Mouse (Mus musculus) left cerebral cortex, postnatal 10 days (tissue): ENCODE measurements around the gene Sgip1. TPM values are rescaled to one million over a fixed set of nuclear protein-coding genes. Genes with fewer than 3 reads are reported as not detected.

Source experiments
- DNase-seq, 2 experiments: peaks; one replicate each; pipeline ENCODE4 v3.0.0; 2021 to 2022; ENCODE audit warnings: low spot score in 2 of 2, mixed read lengths in 1 of 2; ENCODE audit errors: extremely low spot score in 1 of 2
- intact Hi-C: fragments of 180-260 bp; cut with DNase I; formaldehyde crosslinking; loops from one replicate; pipeline ENCODE4 v1.15.1; 2025
- total RNA-seq, 2 experiments: library from RNA; stranded (reverse); gene quantifications; 2 replicates each; pipeline ENCODE4 v1.2.3; 2021

Sgip1 gene
- total RNA-seq, 2 experiments from 2014 or later, result 279 to 302 TPM

DNA sequence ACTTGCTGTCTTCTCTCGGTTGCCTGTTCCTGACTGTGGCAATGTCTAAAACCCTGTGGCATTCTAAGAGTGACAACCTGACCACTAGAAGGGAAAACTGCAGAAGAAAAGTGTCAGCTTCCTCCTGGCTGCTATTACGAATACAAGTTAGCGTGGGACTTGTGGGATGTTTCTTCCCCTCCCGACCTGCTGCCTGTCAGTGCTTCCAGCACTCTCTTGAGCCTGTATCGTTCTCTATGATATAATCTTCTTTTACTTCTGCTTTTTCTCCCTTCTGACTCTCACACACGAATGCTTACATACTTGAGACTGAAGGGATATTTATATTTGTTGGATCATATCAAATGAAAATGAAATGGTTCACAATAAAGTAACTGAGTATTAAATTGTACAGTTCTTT is 203.2 kb downstream of the Sgip1 start:
- intact Hi-C loops, result no loop called here
- DNase-seq, result no peak

DNA sequence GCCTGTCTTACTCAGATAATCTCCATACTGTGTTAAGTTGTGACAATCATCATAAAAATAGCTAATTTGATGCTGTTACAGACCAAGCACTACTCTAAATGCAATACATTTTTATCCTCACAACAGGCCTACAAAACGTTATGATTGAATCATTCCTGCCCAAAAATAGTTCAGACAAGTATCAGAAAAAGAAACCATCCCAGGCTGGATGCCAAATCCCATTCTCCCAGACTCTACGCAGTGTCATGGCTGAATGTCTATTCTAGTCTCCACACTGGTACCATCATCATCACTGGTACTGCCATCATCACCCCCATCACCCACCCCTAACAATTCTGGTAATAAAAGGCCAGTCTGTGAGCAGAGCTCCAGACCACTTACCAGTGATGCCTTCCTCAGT is 211.4 kb downstream of the Sgip1 start:
- DNase-seq, result no peak
- intact Hi-C loops, result no loop called here

GRCm38 (mm10) chr4:102955294-102955956 is 214.3 kb downstream of the Sgip1 start:
- no peak for DNase-seq
- intact Hi-C loops, result no loop called here

DNA sequence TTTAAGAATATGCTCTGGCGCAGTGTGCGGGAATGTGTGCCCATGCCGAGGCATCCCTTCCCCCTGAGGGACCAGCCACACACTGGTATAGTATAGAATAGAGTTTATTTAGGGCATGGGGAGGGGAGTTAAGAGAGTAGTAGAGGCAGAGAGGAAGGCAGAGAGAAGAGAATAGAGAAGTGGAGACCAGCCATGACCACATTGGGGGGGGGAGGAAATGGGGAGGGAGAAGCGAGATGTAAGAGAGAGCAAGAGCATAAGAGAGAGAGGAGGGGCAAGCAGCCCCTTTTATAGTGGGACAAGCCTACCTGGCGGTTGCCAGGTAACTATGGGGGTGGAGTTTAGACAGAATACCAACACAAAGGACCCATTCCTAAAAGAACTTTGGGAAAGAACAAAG is 218.3 kb downstream of the Sgip1 start:
- intact Hi-C loops, result no loop called here
- no peak for DNase-seq

- intact Hi-C loops, result no loop called here
Observed at GRCm38 (mm10) chr4:102964174-102964573, 223.1 kb downstream of the Sgip1 start.

DNA sequence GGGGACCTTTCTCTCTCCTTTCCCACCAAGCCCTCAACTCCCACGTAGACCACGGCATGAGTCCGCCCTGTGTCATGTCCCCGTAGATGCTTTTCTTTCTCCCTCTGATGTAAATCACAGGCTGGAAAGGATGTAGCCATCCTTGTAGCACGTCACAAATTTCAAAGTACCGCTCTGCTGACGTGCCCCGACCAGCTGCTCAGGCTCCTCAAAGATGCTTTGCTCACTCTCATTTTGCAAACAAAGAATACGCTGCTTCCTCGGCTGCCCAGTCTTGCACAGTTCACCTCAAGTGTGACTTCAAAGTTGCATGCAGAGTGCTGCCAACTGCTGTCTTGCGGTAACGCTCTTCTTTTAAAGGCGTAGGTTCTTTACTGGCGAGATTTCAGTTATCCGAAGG is 226.7 kb downstream of the Sgip1 start:
- intact Hi-C loops, result no loop called here
- DNase-seq, result no peak

More at GRCm38 (mm10) chr4:102964174-102964573, 223.1 kb downstream of the Sgip1 start:
- DNase-seq, result no peak

- DNase-seq, result no peak
- intact Hi-C loops, result no loop called here
Observed at GRCm38 (mm10) chr4:102969599-102969998, 228.5 kb downstream of the Sgip1 start.

GRCm38 (mm10) chr4:102971159-102971558 is 230.1 kb downstream of the Sgip1 start:
- no peak for DNase-seq
- intact Hi-C loops, result no loop called here

DNA sequence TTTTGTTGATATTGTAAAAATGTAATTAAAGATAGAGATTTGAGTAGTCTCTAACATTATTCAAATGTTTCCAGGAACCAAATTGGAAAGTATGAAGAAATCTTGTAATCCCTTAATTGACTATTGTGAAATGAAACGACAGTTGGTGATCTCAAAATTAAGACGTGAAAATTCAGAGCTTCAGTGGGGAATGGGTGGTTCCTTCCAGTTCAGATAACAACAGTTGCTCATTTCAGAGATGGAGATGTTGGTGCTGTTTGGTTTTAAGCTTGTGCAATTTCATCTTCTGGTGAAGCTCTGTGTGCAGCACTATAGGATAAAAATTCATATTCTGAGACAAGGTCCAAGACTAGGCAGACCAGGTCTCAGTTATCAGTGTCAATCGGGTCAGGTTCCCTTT is 231.0 kb downstream of the Sgip1 start:
- no peak for DNase-seq
- intact Hi-C loops, result no loop called here

DNA sequence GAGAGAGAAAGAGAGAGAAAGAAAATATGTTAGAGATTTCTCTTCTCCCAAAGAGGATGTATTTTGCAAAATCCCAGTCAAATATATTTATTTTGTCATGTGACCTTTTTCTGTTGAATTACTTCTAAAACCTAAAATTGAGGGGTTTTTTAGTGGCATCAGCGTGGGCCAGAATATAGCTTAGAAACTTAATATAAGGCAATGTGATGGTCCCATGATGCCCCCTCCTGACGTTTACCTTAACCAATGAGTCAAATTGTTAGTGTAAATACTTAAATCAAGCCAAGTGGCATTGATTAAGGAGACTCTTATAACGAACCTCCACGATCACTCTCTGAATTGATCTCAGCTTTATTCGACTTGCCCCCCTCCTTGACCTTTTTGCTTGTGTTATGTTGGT is 233.1 kb downstream of the Sgip1 start:
- intact Hi-C loops, result no loop called here

GRCm38 (mm10) chr4:102976290-102977275 is 235.5 kb downstream of the Sgip1 start:
- intact Hi-C loops, result no loop called here
- no peak for DNase-seq

More for the DNA sequence above, 233.1 kb downstream of the Sgip1 start:
- no peak for DNase-seq

DNA sequence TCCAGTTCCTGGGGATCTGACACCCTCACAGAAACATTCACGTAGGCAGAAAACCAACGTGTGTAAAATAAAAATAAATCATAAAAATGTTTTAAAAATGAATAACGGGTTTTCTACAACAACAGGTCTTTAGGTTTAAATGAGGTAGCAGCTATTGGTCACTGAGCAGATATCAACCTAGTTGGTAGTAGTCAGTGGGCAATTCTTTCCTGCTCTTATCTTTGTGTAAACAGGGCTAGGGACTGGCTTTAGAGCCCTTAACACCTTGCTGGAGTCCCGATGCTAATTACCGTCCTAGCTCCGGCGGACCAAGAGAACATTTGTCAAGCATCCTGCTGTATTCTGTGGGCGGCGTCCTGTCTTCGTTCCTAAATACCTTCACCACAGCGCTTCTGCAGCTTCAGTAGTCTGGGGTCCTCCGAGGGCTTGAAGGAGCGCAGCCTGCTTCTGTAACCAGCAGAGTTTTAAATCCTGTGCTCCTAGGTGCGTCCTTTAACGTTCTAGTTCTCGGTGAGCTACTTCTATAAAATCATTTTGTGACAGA is 236.8 kb downstream of the Sgip1 start:
- intact Hi-C loops, result no loop called here
- no peak for DNase-seq

DNA sequence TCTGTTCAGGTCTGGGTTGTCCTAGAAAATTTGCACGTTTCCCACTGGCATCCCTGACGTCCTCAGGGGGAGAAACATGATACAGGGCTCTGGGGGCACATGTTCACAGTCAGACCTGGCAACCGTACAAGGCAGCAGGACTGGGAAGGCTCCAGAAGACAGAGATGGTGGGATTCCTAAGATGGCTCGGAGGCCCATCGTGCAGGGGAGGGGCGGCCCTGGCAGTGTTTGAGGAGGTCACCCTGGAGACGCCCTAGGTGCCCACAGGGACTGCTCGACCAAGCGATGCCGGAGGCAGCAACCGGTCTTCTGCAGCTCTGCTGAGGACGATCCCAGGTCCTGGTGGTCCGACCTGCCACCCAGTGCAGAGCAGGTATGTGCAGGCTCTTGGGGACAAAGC is 237.3 kb downstream of the Sgip1 start, which contains the start of gene Tctex1d1:
Gene Tctex1d1, plus strand, starts transcription at position 167 of the 400 bp plus-strand sequence.
- intact Hi-C loops, result no loop called here
- peak; percentile 14 to 61 for DNase-seq

GRCm38 (mm10) chr4:102979385-102979784 is 238.3 kb downstream of the Sgip1 start:
- intact Hi-C loops, result no loop called here
- DNase-seq, result no peak

- intact Hi-C loops, result loop anchor here (10.0 kb wide), 1 partner anchor 133 kb away; the partner anchor contains the start of genes Mier1 and Wdr78
- DNase-seq, result no peak
Observed at GRCm38 (mm10) chr4:102981709-102982108, 240.6 kb downstream of the Sgip1 start.

GRCm38 (mm10) chr4:102986173-102986572 is 245.1 kb downstream of the Sgip1 start:
- DNase-seq, result no peak
- intact Hi-C loops, result loop anchor here (2.0 to 10.0 kb wide), 2 partner anchors 129 to 161 kb away; partner anchors contain the start of genes Mier1 and Wdr78

DNA sequence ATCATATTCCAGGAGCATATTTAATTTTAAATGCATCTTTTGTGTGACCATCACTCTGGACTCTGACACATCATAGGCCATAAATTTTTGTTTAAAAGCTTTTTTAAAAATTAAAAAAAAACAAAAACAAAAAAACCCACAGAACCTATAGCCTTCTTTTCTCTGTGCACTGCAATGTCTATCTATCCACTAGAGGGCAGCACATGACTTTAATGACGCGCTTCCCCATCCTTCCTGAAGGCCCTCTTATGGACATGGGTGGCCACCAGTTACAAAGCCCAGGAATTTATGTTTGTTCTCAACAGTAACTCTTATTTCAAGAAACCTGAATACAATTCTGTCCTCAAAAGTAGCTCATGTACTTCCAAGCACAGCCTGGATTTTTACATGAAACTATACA is 245.8 kb downstream of the Sgip1 start:
- peak; percentile 52 to 69 for DNase-seq
- intact Hi-C loops, result loop anchor here (2.0 to 10.0 kb wide), 2 partner anchors 128 to 160 kb away; partner anchors contain the start of genes Mier1 and Wdr78

GRCm38 (mm10) chr4:102987325-102987724 is 246.2 kb downstream of the Sgip1 start:
- intact Hi-C loops, result loop anchor here (2.0 to 10.0 kb wide), 2 partner anchors 127 to 159 kb away; partner anchors contain the start of genes Mier1 and Wdr78
- DNase-seq, result no peak

DNA sequence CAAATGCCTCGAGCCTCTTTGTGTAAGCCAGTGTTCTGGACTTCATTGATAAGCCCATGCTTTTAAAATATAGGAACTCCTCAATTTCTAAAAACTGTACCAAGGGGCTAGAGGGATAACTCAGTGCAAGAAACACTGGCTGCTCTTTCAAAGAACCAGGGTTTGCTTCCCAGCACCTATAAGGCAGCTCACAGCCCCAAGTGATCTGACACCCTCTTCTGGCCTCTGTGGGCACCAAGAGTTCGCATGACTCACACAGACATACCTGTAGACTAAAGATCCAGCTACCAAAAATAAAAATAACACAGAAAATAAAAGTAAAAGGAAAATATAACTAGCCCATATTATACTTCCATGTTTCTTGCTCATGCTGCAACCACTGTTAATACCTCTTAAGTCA is 246.7 kb downstream of the Sgip1 start:
- intact Hi-C loops, result loop anchor here (2.0 to 10.0 kb wide), 2 partner anchors 127 to 159 kb away; partner anchors contain the start of genes Mier1 and Wdr78
- DNase-seq, result no peak
